Mouse (Mus musculus) spleen, embryonic (tissue): ENCODE data around the gene Tbc1d5.
"Not testable (repeated sequence)": the region's sequence is repeated elsewhere in the genome, so short reads cannot be mapped to it uniquely, and the experiment has no call there.

Source experiments
- CTCF ChIA-PET: fragments of 350-600 bp; sonication (Branson Sonifier 250); formaldehyde crosslinking; loops from one replicate; lab custom pipeline; 2022; lab: Charles Lee

The Tbc1d5 gene

DNA sequence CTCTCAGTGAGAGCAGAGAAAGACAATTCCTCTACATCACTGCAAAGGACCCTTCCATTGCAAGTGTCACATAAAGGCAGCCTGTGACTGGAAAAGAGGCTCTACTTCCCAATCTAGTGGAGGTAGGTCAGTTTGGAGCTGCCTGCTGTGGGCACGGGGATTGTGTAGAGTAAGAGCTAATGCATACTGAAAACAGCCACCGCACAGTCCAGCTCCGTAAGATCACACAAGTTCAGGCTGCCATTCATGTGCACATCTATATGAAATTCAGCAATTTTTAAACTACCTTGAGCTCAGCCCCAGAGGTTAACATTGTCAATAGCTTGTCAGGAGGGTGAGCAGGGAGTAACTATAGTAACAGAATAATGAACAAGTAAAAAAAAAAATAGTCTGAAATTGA lies 426.4 kb downstream of the Tbc1d5 start:
- CTCF ChIA-PET = no interaction called here

DNA sequence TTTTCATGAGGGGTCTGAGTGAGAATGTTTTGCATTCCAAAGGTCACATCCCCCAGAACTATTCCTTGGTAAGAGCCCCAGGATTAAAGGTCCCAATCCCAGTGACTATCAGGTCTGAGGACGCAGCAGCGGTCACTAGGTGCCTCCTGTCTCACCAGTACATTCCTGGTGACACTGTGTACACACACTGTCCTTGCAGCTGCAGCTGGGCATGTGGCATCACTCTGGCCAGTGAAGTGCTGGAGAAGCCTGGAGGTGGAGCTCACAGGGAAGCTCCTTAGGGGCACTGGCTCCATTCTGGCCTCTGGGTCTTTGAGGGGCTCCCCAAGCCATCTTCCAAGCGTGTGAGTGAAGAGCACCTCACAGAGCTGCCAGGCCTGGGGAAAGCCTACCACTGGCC lies 427.2 kb downstream of the Tbc1d5 start:
- CTCF ChIA-PET = no interaction called here

DNA sequence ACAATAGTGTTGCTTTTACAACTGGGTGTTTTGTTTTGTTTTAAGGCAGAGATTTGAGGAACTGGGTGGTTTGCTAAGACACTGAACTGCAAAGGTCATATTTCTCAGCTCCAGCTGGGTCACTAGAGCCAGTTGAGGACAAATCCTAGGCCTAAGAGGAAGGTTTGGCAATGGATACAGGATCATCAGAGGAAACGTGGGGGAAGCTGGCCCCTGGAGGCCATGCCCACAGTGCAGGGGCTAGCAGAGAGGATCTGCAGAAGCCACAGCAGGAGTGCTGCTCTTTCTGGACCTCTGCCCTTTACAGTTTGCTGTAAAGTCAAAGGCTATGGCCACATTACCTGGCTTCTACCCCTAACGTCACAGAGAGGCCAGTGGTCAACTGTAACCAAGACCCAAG lies 428.3 kb downstream of the Tbc1d5 start:
- CTCF ChIA-PET = no interaction called here

- CTCF ChIA-PET = no interaction called here
Measured at GRCm38 (mm10) chr17:50741386-50741785, 437.8 kb downstream of the Tbc1d5 start.

GRCm38 (mm10) chr17:50740804-50741203 lies 438.3 kb downstream of the Tbc1d5 start:
- CTCF ChIA-PET = no interaction called here

- CTCF ChIA-PET = no interaction called here
Measured at GRCm38 (mm10) chr17:50738476-50738875, 440.7 kb downstream of the Tbc1d5 start.

GRCm38 (mm10) chr17:50737068-50737467 lies 442.1 kb downstream of the Tbc1d5 start:
- CTCF ChIA-PET = no interaction called here

GRCm38 (mm10) chr17:50735955-50736533 lies 443.1 kb downstream of the Tbc1d5 start:
- CTCF ChIA-PET = interaction anchor here (0.6 kb wide), 1 partner anchor 60 kb away, joined by 5 read pairs; no protein-coding TSS in a partner anchor

- CTCF ChIA-PET = interaction anchor here (0.6 kb wide), 1 partner anchor 61 kb away, joined by 5 read pairs; no protein-coding TSS in a partner anchor
Measured at GRCm38 (mm10) chr17:50735382-50735954, 443.7 kb downstream of the Tbc1d5 start.

- CTCF ChIA-PET = no interaction called here
Measured at GRCm38 (mm10) chr17:50734781-50735180, 444.4 kb downstream of the Tbc1d5 start.

DNA sequence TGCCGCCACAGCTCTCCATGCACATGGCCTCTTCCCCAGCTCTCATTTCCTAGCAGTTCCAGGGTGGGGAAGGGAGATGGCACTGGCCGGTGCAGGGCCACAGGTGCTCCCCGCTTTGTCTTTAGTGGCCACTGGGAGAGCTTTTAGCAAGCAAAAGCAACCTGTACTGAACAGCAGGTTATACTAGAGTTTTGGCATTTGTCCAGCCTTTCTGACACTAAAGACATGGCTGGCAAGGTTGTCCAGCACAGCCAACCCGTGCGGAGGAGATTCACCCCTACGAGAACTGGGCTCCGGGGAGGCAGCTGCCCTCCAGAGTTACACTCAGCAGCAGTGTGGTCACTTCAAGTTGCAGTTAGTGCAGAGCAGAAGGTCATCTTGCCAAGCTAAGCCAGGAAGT lies 445.8 kb downstream of the Tbc1d5 start:
- CTCF ChIA-PET = no interaction called here

GRCm38 (mm10) chr17:50731876-50732275 lies 447.3 kb downstream of the Tbc1d5 start:
- CTCF ChIA-PET = no interaction called here

DNA sequence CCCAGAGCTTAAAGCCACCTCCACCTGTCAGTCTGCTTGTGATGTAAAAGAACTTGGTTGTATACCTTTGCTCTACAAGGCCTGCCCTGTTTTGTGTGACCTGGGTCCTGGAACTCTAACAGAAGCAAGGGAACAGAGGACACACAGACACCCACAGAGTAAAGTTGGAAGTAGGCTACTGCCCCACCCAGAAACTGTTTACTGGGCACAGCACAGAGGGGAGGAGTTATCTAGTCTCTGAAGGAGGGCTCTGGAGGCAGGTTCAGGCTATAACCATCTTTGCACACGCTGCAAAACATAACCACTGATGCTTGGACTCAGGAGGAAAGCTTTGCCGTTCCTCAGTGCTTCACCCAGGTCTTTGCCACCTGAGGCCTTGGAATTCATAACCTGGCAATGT lies 448.3 kb downstream of the Tbc1d5 start:
- CTCF ChIA-PET = no interaction called here

GRCm38 (mm10) chr17:50729577-50729976 lies 449.6 kb downstream of the Tbc1d5 start:
- CTCF ChIA-PET = no interaction called here

- CTCF ChIA-PET = no interaction called here
Measured at GRCm38 (mm10) chr17:50729031-50729430, 450.1 kb downstream of the Tbc1d5 start.

- CTCF ChIA-PET = no interaction called here
Measured at GRCm38 (mm10) chr17:50726265-50726664, 452.9 kb downstream of the Tbc1d5 start.

- CTCF ChIA-PET = no interaction called here
Measured at GRCm38 (mm10) chr17:50724376-50724775, 454.8 kb downstream of the Tbc1d5 start.

GRCm38 (mm10) chr17:50717586-50717985 lies 461.6 kb downstream of the Tbc1d5 start:
- CTCF ChIA-PET = no interaction called here

DNA sequence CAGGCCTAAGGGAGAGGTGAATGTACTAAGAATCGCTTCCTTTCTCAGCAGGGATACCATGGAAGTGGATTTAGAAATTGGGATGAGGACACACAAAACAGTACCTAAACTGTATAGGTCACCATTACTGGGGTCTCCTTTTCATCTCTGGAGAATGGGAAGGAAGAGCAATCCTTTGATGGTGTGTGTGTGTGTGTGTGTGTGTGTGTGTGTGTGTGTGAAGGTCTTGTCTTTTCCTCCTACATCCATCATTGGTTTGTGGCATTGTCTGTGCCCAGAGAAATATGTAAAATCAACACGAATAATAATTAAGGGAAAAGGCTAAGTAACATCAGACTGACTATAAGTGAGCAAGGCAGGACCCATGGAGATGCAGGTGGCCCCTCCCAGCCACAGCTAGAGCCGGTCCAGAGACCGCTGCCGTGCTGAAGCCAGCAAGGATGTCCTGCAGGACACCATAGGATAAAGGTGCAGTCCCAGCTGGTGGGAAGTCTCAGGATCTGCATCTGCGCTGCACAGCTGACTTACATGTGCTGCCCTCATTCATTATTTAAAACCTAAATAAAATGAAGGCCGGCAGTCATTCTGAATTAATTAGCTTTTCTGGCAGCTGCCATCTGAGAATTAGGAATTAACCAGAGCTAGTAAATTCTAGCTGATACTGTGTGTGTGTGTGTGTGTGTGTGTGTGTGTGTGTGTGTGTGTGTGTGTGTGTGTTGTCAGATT lies 468.5 kb downstream of the Tbc1d5 start:
- CTCF ChIA-PET = no interaction called here

GRCm38 (mm10) chr17:50698410-50698809 lies 480.7 kb downstream of the Tbc1d5 start:
- CTCF ChIA-PET = not testable (repeated sequence)

GRCm38 (mm10) chr17:50688135-50688534 lies 491.0 kb downstream of the Tbc1d5 start:
- CTCF ChIA-PET = interaction anchor here (0.6 kb wide), 1 partner anchor 44 kb away, joined by 6 read pairs; no protein-coding TSS in a partner anchor

- CTCF ChIA-PET = no interaction called here
Measured at GRCm38 (mm10) chr17:50687670-50688069, 491.5 kb downstream of the Tbc1d5 start.
